Mouse (Mus musculus) forebrain, embryonic 12.5 days (tissue): ENCODE results near the gene Lgals3. TPM values are rescaled to one million over a fixed set of nuclear protein-coding genes. Genes with fewer than 3 reads are reported as not detected.
"Not testable (repeated sequence)": the region's sequence is repeated elsewhere in the genome, so short reads cannot be mapped to it uniquely, and the experiment has no call there.

Experiments
- ATAC-seq: fragments of 200-750 bp; cut with Nextera tagmentation; 2 replicates; pipeline ENCODE4 v1.8.0; 2017; ENCODE audit warnings: moderate TSS enrichment; ENCODE audit not compliant: low FRiP score
- H3K27ac ChIP-seq: fragments of 300-500 bp; sonication (generic); 2 replicates; pipeline ENCODE4 v1.5.1; 2016; ENCODE audit warnings: mild to moderate bottlenecking
- H3K27me3 ChIP-seq: fragments of 300-500 bp; sonication (generic); 2 replicates; pipeline ENCODE4 v1.6.1; 2016; ENCODE audit warnings: mild to moderate bottlenecking
- H3K36me3 ChIP-seq: fragments of 300-500 bp; sonication (generic); replicated peaks from 2 replicates; pipeline ENCODE4 v1.6.1; 2016; ENCODE audit warnings: mild to moderate bottlenecking
- H3K4me1 ChIP-seq: fragments of 300-500 bp; sonication (generic); 2 replicates; pipeline ENCODE4 v1.6.1; 2016
- H3K4me2 ChIP-seq: fragments of 300-500 bp; sonication (generic); 2 replicates; pipeline ENCODE4 v1.6.1; 2016; ENCODE audit warnings: mild to moderate bottlenecking, moderate library complexity
- H3K4me3 ChIP-seq: fragments of 300-500 bp; sonication (generic); replicated peaks from 2 replicates; pipeline ENCODE4 v1.5.1; 2016; ENCODE audit warnings: mild to moderate bottlenecking
- H3K9ac ChIP-seq: fragments of 300-500 bp; sonication (generic); 2 replicates; pipeline ENCODE4 v1.6.1; 2016; ENCODE audit warnings: mild to moderate bottlenecking
- H3K9me3 ChIP-seq: fragments of 300-500 bp; sonication (generic); 2 replicates; pipeline ENCODE4 v1.6.1; 2016
- WGBS: fragments of 180-500 bp; shearing (Covaris S2); methylation state at CpG from one replicate; pipeline ENCODE4 v1.1.7; 2016; 5-methylcytosine and 5-hydroxymethylcytosine counted together
- polyA plus RNA-seq: library from polyadenylated mRNA; unstranded; fragments of >200 nt; fragmentation: Nextera tagmentation; extraction: Ambion mirVana; gene quantifications from 2 replicates; pipeline ENCODE4 v1.2.1, GENCODE M21; 2016

Gene Lgals3
- polyA plus RNA-seq = 0.37 and 0.56 TPM in 2 replicates

DNA sequence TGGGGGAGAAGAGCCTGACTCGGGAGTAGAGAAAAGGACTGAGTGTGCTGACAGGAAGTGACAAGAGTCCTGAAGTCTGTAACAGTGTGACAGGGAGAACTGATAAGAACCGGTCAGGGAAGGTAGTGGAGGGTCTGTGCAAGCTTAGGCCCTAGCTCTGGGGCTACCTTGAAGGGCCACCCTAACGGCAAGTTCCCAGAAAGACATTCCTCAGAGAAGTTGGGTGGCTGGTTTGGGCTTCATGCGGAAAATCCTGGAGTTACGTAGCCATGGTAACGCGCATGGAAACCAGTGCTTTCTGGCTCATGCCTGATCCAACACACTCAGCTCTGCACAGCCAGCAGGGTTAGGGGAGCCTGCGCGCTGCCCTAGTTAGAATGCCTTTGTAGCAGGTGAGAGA lies at the start of gene Lgals3:
Lgals3 (plus strand) TSS at position 291 of the 400 bp plus-strand sequence.
- WGBS = 43% methylated on average over 9 of the region's 9 CpGs
- Histone ChIP-seq H3K4me2 (no peak within 1 kb of the TSS), H3K4me1 (peaks cover 12% of the 10 kb centered on the region), H3K9me3 (no peaks in the 10 kb centered on the region), H3K36me3 (no peaks in the 10 kb centered on the region), H3K27me3 (peaks cover 3% of the 10 kb centered on the region; the same call in 1 of the 2 replicates), H3K4me3 (no peak within 1 kb of the TSS), H3K9ac (no peak within 1 kb of the TSS), H3K27ac (no peak within 1 kb of the TSS)
- ATAC-seq = peak; percentile 58; the same call in 1 of the 2 replicates

DNA sequence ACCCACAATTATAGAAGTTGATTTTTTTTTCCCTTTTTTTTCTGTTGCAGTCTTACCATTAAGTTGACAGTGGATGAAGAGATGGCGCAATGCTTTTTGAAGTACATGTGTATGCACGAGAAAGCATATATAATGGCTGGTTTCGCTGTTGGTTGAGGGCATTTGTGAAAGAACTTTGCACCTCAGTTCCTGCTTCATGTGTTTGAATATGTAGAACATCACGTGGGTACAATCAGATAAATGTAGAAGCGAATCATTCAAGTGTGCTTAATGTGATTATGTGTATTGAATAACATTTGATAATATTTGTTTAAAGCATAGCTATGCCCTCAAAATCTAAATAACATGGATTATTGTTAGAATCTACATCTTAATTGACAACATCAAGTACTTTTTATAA lies 48.2 kb upstream of the Lgals3 start:
- H3K27ac ChIP-seq = no peak overlapping the region
- H3K4me1 ChIP-seq = no peaks in the 10 kb centered on the region
- H3K4me3 ChIP-seq = no peak overlapping the region
- ATAC-seq = no peak
- H3K36me3 ChIP-seq = peaks cover 49% of the 10 kb centered on the region
- no peak overlapping the region for H3K4me2 ChIP-seq
- no peaks in the 10 kb centered on the region for H3K9me3 ChIP-seq
- no peaks in the 10 kb centered on the region for H3K27me3 ChIP-seq
- 89% methylated on average over 5 of the region's 5 CpGs for WGBS
- no peak overlapping the region for H3K9ac ChIP-seq

GRCm38 (mm10) chr14:47321581-47321980 lies 46.0 kb upstream of the Lgals3 start:
- H3K4me1 ChIP-seq, H3K9ac ChIP-seq, H3K4me3 ChIP-seq, H3K27me3 ChIP-seq, H3K9me3 ChIP-seq, H3K4me2 ChIP-seq, ATAC-seq, H3K27ac ChIP-seq: not testable (repeated sequence)
- H3K36me3 ChIP-seq = peaks cover 43% of the 10 kb centered on the region
- WGBS = 94% methylated on average over 7 of the region's 8 CpGs

GRCm38 (mm10) chr14:47325965-47326761 lies 41.4 kb upstream of the Lgals3 start:
- H3K4me1 ChIP-seq = no peaks in the 10 kb centered on the region
- no peaks in the 10 kb centered on the region for H3K27me3 ChIP-seq
- peaks cover 23% of the 10 kb centered on the region for H3K36me3 ChIP-seq
- H3K27ac ChIP-seq = no peak overlapping the region
- H3K4me3 ChIP-seq = no peak overlapping the region
- ATAC-seq = no peak
- no peak overlapping the region for H3K4me2 ChIP-seq
- no peaks in the 10 kb centered on the region for H3K9me3 ChIP-seq
- H3K9ac ChIP-seq = no peak overlapping the region
- 79% methylated on average over 9 of the region's 9 CpGs for WGBS

GRCm38 (mm10) chr14:47327347-47327746 lies 40.2 kb upstream of the Lgals3 start:
- no peaks in the 10 kb centered on the region for H3K4me1 ChIP-seq
- H3K4me3 ChIP-seq = no peak overlapping the region
- H3K9me3 ChIP-seq = no peaks in the 10 kb centered on the region
- peaks cover 20% of the 10 kb centered on the region for H3K36me3 ChIP-seq
- H3K4me2 ChIP-seq = no peak overlapping the region
- no peak overlapping the region for H3K9ac ChIP-seq
- no peaks in the 10 kb centered on the region for H3K27me3 ChIP-seq
- no peak for ATAC-seq
- 92% methylated on average over 5 of the region's 5 CpGs for WGBS
- no peak overlapping the region for H3K27ac ChIP-seq

- Histone ChIP-seq H3K4me3 (no peak overlapping the region), H3K27ac (no peak overlapping the region), H3K9ac (no peak overlapping the region), H3K4me1 (no peaks in the 10 kb centered on the region), H3K4me2 (no peak overlapping the region), H3K9me3 (no peaks in the 10 kb centered on the region), H3K27me3 (no peaks in the 10 kb centered on the region), H3K36me3 (no peaks in the 10 kb centered on the region)
- 73% methylated on average over 5 of the region's 5 CpGs for WGBS
- no peak for ATAC-seq
Observed at GRCm38 (mm10) chr14:47331920-47332319, 35.6 kb upstream of the Lgals3 start.

DNA sequence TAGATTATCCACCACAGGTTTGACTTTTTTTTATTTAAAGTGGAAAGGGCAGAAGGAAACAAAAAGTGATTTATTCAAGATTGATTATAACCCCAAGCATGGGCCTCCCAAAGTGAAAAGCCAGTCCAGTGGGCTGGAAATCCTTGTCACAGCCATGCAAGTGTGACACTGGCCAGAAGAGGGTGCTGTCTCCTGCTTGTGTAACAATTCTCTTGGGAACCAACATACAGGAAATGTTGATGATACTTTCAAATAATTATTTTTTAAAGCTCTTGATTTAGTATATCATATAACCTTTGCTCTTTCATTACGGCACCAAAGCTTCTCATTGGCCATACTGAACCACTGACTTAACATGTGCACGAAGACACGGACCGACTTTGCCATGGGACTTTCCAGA lies 32.7 kb upstream of the Lgals3 start:
- H3K9me3 ChIP-seq = no peaks in the 10 kb centered on the region
- H3K4me1 ChIP-seq = no peaks in the 10 kb centered on the region
- no peak overlapping the region for H3K4me2 ChIP-seq
- WGBS = 88% methylated on average over 4 of the region's 4 CpGs
- H3K36me3 ChIP-seq = no peaks in the 10 kb centered on the region
- H3K9ac ChIP-seq = no peak overlapping the region
- H3K27me3 ChIP-seq = no peaks in the 10 kb centered on the region
- no peak for ATAC-seq
- no peak overlapping the region for H3K27ac ChIP-seq
- no peak overlapping the region for H3K4me3 ChIP-seq

- Histone ChIP-seq H3K9me3 (no peaks in the 10 kb centered on the region), H3K4me3 (no peak overlapping the region), H3K9ac (no peak overlapping the region), H3K4me1 (no peaks in the 10 kb centered on the region), H3K27me3 (no peaks in the 10 kb centered on the region), H3K4me2 (no peak overlapping the region), H3K36me3 (no peaks in the 10 kb centered on the region), H3K27ac (no peak overlapping the region)
- 60% methylated on average over 3 of the region's 3 CpGs for WGBS
- ATAC-seq = no peak
Observed at GRCm38 (mm10) chr14:47335300-47335699, 32.3 kb upstream of the Lgals3 start.

- Histone ChIP-seq H3K4me1 (peaks cover 2% of the 10 kb centered on the region; the same call in 1 of the 2 replicates), H3K9ac (no peak overlapping the region), H3K27me3 (no peaks in the 10 kb centered on the region), H3K4me3 (no peak overlapping the region), H3K9me3 (no peaks in the 10 kb centered on the region), H3K27ac (no peak overlapping the region), H3K4me2 (no peak overlapping the region), H3K36me3 (no peaks in the 10 kb centered on the region)
- no peak for ATAC-seq
- 85% methylated on average over 10 of the region's 10 CpGs for WGBS
Observed at GRCm38 (mm10) chr14:47340231-47340925, 27.2 kb upstream of the Lgals3 start.

GRCm38 (mm10) chr14:47341811-47342291 lies 25.7 kb upstream of the Lgals3 start:
- Histone ChIP-seq H3K36me3 (no peaks in the 10 kb centered on the region), H3K9me3 (no peaks in the 10 kb centered on the region), H3K4me1 (peaks cover 2% of the 10 kb centered on the region; the same call in 1 of the 2 replicates), H3K9ac (no peak overlapping the region), H3K4me3 (no peak overlapping the region), H3K27ac (peak overlapping the region; percentile 47; the same call in 1 of the 2 replicates), H3K27me3 (no peaks in the 10 kb centered on the region), H3K4me2 (no peak overlapping the region)
- ATAC-seq = no peak
- WGBS = 53% methylated on average over 4 of the region's 4 CpGs

GRCm38 (mm10) chr14:47346715-47347114 lies 20.8 kb upstream of the Lgals3 start:
- H3K4me1 ChIP-seq = peaks cover 2% of the 10 kb centered on the region; the same call in 1 of the 2 replicates
- 92% methylated on average over 1 of the region's 1 CpGs for WGBS
- H3K9me3 ChIP-seq = no peaks in the 10 kb centered on the region
- no peaks in the 10 kb centered on the region for H3K36me3 ChIP-seq
- no peak overlapping the region for H3K4me3 ChIP-seq
- H3K4me2 ChIP-seq = no peak overlapping the region
- H3K27me3 ChIP-seq = no peaks in the 10 kb centered on the region
- no peak overlapping the region for H3K9ac ChIP-seq
- H3K27ac ChIP-seq = no peak overlapping the region
- no peak for ATAC-seq

DNA sequence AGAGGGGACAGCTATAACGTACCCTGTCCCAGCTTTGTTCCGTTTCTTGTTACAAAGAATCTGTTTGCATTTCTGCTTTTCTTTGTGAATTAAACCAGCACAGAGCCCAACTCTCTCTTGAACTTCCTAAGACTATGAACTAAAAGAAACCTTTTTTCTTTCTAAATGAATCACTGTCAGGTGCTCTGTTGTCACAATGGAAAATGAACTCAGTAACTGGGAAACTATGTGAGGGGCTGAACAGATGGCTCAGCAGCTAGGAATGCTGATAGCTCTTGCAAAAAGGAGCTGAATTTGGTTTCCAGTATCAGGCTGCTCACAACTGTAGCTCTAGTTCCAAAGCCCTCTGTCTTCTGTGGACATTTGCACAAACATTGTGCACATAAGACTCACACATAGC lies 16.6 kb upstream of the Lgals3 start:
- H3K4me1 ChIP-seq = no peaks in the 10 kb centered on the region
- 80% methylated on average over 2 of the region's 2 CpGs for WGBS
- no peaks in the 10 kb centered on the region for H3K9me3 ChIP-seq
- H3K4me2 ChIP-seq = no peak overlapping the region
- no peaks in the 10 kb centered on the region for H3K36me3 ChIP-seq
- H3K27ac ChIP-seq = no peak overlapping the region
- H3K4me3 ChIP-seq = no peak overlapping the region
- no peaks in the 10 kb centered on the region for H3K27me3 ChIP-seq
- no peak overlapping the region for H3K9ac ChIP-seq
- ATAC-seq = no peak
